Mouse (Mus musculus): ENCODE measurements around the gene Sorbs1. TPM values are rescaled to one million over a fixed set of nuclear protein-coding genes. Genes with fewer than 3 reads are reported as not detected.

Sorbs1 gene
- total RNA-seq, 1 experiment: 18.0 TPM

GRCm38 (mm10) chr19:40248476-40248875 is 265.1 kb downstream of the Sorbs1 start:
- no peak overlapping the region for H3K9ac ChIP-seq (ENCODE audit: insufficient read depth, low read depth, low read length, poor library complexity, severe bottlenecking)
- no peak for DNase-seq (ENCODE audit: low read depth, low spot score)
- no peaks in the 10 kb centered on the region for H3K9me3 ChIP-seq (ENCODE audit: control insufficient read depth, insufficient read depth, low read depth, low read length)
- TF ChIP-seq ZNF384 (IDR thresholded peaks at IDR 0.05; ENCODE audit: low read depth, low read length) (no peak), ZC3H11A (IDR thresholded peaks at IDR 0.05; ENCODE audit: borderline replicate concordance, low read depth, low read length) (no peak), MAFK (IDR thresholded peaks at IDR 0.05; ENCODE audit: insufficient read depth, low read depth, low read length) (no peak), HCFC1 (IDR thresholded peaks at IDR 0.05; ENCODE audit: borderline replicate concordance, insufficient read depth, low read length) (no peak), CHD2 (IDR thresholded peaks at IDR 0.05; ENCODE audit: low read depth, low read length) (no peak)
- H3K27ac ChIP-seq (ENCODE audit: insufficient read depth, low read depth, low read length, poor library complexity, severe bottlenecking): no peak overlapping the region
- in situ Hi-C loops (cut with MboI; ENCODE audit: low sequenced_read_pairs in 2 of 2, unreplicated experiment in 2 of 2): loop anchor here in 1 of 2 experiments (25.0 kb wide), 1 partner anchor 1261 kb away; no protein-coding TSS in a partner anchor
- H3K4me3 ChIP-seq (ENCODE audit: insufficient read depth in 1 of 2, low read depth in 1 of 2, low read length in 2 of 2, poor library complexity in 1 of 2, severe bottlenecking in 1 of 2): no peak overlapping the region
- H3K4me1 ChIP-seq (ENCODE audit: control insufficient read depth in 2 of 2, insufficient read depth in 2 of 2, low read length in 2 of 2, poor library complexity in 1 of 2): no peaks in the 10 kb centered on the region
- H3K36me3 ChIP-seq (ENCODE audit: control insufficient read depth, insufficient read depth, low read length, poor library complexity, severe bottlenecking): peaks cover 15% of the 10 kb centered on the region

- Histone ChIP-seq H3K4me1 (ENCODE audit: control insufficient read depth in 2 of 2, insufficient read depth in 2 of 2, low read length in 2 of 2, poor library complexity in 1 of 2) (no peaks in the 10 kb centered on the region), H3K9ac (ENCODE audit: insufficient read depth, low read depth, low read length, poor library complexity, severe bottlenecking) (no peak overlapping the region), H3K4me3 (ENCODE audit: insufficient read depth in 1 of 2, low read depth in 1 of 2, low read length in 2 of 2, poor library complexity in 1 of 2, severe bottlenecking in 1 of 2) (no peak overlapping the region), H3K36me3 (ENCODE audit: control insufficient read depth, insufficient read depth, low read length, poor library complexity, severe bottlenecking) (peaks cover 19% of the 10 kb centered on the region), H3K27ac (ENCODE audit: insufficient read depth, low read depth, low read length, poor library complexity, severe bottlenecking) (no peak overlapping the region), H3K9me3 (ENCODE audit: control insufficient read depth, insufficient read depth, low read depth, low read length) (no peaks in the 10 kb centered on the region)
- in situ Hi-C loops (cut with MboI; ENCODE audit: low sequenced_read_pairs in 2 of 2, unreplicated experiment in 2 of 2): loop anchor here in 1 of 2 experiments (25.0 kb wide), 1 partner anchor 1260 kb away; no protein-coding TSS in a partner anchor
- no peak for DNase-seq (ENCODE audit: low read depth, low spot score)
- TF ChIP-seq HCFC1 (IDR thresholded peaks at IDR 0.05; ENCODE audit: borderline replicate concordance, insufficient read depth, low read length) (no peak), MAFK (IDR thresholded peaks at IDR 0.05; ENCODE audit: insufficient read depth, low read depth, low read length) (no peak), ZNF384 (IDR thresholded peaks at IDR 0.05; ENCODE audit: low read depth, low read length) (no peak), CHD2 (IDR thresholded peaks at IDR 0.05; ENCODE audit: low read depth, low read length) (no peak), ZC3H11A (IDR thresholded peaks at IDR 0.05; ENCODE audit: borderline replicate concordance, low read depth, low read length) (no peak)
Observed at GRCm38 (mm10) chr19:40247268-40247666, 266.3 kb downstream of the Sorbs1 start.

GRCm38 (mm10) chr19:40246646-40247267 is 266.8 kb downstream of the Sorbs1 start:
- no peak overlapping the region for H3K4me3 ChIP-seq (ENCODE audit: insufficient read depth in 1 of 2, low read depth in 1 of 2, low read length in 2 of 2, poor library complexity in 1 of 2, severe bottlenecking in 1 of 2)
- TF ChIP-seq CHD2 (IDR thresholded peaks at IDR 0.05; ENCODE audit: low read depth, low read length) (no peak), ZC3H11A (IDR thresholded peaks at IDR 0.05; ENCODE audit: borderline replicate concordance, low read depth, low read length) (no peak)
- DNase-seq (ENCODE audit: low read depth, low spot score): no peak
- peaks cover 19% of the 10 kb centered on the region for H3K36me3 ChIP-seq (ENCODE audit: control insufficient read depth, insufficient read depth, low read length, poor library complexity, severe bottlenecking)
- in situ Hi-C loops (cut with MboI; ENCODE audit: low sequenced_read_pairs in 2 of 2, unreplicated experiment in 2 of 2): loop anchor here in 1 of 2 experiments (25.0 kb wide), 1 partner anchor 1259 kb away; no protein-coding TSS in a partner anchor
- H3K27ac ChIP-seq (ENCODE audit: insufficient read depth, low read depth, low read length, poor library complexity, severe bottlenecking): no peak overlapping the region
- H3K9ac ChIP-seq (ENCODE audit: insufficient read depth, low read depth, low read length, poor library complexity, severe bottlenecking): no peak overlapping the region
- H3K4me1 ChIP-seq (ENCODE audit: control insufficient read depth in 2 of 2, insufficient read depth in 2 of 2, low read length in 2 of 2, poor library complexity in 1 of 2): no peaks in the 10 kb centered on the region
- H3K9me3 ChIP-seq (ENCODE audit: control insufficient read depth, insufficient read depth, low read depth, low read length): no peaks in the 10 kb centered on the region

Other genes with a start within 250 kb of the Sorbs1 start
- gene Pdlim1, start 241.9 kb downstream of the Sorbs1 start, total RNA-seq (2012; rRNA removed): 53.5 and 59.7 TPM in 2 replicates
- 44.4 and 74.2 TPM in 2 replicates for gene Aldh18a1, start 74.7 kb upstream of the Sorbs1 start, total RNA-seq (2012; rRNA removed)
- gene Tctn3, start 98.5 kb upstream of the Sorbs1 start, total RNA-seq (2012; rRNA removed): 8.8 and 14.9 TPM in 2 replicates
- gene Entpd1, start 98.6 kb upstream of the Sorbs1 start, total RNA-seq (2012; rRNA removed): 0.05 and 1.2 TPM in 2 replicates
- gene Cc2d2b, start 235.0 kb upstream of the Sorbs1 start, total RNA-seq (2012; rRNA removed): 0.40 and 1.0 TPM in 2 replicates

Data from ES-E14 (cell line).